Mouse (Mus musculus): ENCODE results near the gene Ggnbp2.

Ggnbp2 gene

GRCm38 (mm10) chr11:84822487-84822886, 48.1 kb downstream of the Ggnbp2 start:
- Histone ChIP-seq H3K27me3 (ENCODE audit: control insufficient read depth, insufficient read depth, low read length, poor library complexity, severe bottlenecking) (no peaks in the 10 kb centered on the region), H3K36me3 (ENCODE audit: control insufficient read depth, insufficient read depth, low read length, poor library complexity, severe bottlenecking) (peaks cover 1% of the 10 kb centered on the region)
- DNase-seq (ENCODE audit: low read depth, low spot score), result no peak

GRCm38 (mm10) chr11:84821131-84821770, 49.4 kb downstream of the Ggnbp2 start:
- H3K27me3 ChIP-seq (ENCODE audit: control insufficient read depth, insufficient read depth, low read length, poor library complexity, severe bottlenecking), result no peaks in the 10 kb centered on the region
- no peak for DNase-seq (ENCODE audit: low read depth, low spot score)
- H3K36me3 ChIP-seq (ENCODE audit: control insufficient read depth, insufficient read depth, low read length, poor library complexity, severe bottlenecking), result peaks cover 1% of the 10 kb centered on the region

DNA sequence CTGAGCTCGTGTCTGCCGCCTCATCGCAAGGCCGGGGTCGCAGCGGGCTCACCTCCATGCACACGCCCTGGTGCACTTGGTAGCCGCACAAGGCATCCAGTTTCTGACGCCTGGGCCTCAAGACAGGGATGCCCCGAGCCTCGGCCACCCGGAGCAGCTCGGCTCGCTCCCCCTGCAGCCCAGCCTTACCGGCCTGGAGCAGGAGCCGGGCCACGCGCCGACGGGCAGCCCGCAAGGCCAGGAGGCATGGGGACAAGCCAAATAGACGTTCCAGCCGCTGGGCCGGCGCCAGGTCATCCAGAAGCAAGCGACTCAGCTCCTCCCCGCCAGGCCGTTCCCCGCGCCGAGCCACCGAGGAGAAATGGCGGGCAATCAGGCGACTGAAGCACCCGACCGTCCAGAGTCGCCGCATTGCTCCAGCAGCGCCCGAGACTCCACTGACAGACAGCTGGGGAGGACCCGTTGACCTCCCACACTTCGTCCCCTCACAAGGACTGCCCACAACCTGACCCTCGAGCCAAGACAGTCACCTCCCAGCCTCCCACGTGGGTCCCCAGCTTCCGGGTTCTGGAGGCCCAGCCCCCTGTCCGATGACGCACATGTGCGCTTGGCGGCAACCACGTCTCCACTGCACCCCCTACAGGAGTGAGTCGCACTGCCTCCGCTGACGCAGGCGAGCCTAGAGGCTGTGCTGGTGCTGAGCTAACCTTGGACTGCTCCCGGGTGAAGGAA, 51.5 kb downstream of the Ggnbp2 start, which contains the start of gene Mrm1:
Gene Mrm1 (minus strand): TSS at position 555 of the 732 bp plus-strand sequence.
- Histone ChIP-seq H3K36me3 (ENCODE audit: control insufficient read depth, insufficient read depth, low read length, poor library complexity, severe bottlenecking) (no peaks in the 10 kb centered on the region; the same call in none of the 2 replicates), H3K27me3 (ENCODE audit: control insufficient read depth, insufficient read depth, low read length, poor library complexity, severe bottlenecking) (no peaks in the 10 kb centered on the region)
- peak; percentile 98 for DNase-seq (ENCODE audit: low read depth, low spot score)

DNA sequence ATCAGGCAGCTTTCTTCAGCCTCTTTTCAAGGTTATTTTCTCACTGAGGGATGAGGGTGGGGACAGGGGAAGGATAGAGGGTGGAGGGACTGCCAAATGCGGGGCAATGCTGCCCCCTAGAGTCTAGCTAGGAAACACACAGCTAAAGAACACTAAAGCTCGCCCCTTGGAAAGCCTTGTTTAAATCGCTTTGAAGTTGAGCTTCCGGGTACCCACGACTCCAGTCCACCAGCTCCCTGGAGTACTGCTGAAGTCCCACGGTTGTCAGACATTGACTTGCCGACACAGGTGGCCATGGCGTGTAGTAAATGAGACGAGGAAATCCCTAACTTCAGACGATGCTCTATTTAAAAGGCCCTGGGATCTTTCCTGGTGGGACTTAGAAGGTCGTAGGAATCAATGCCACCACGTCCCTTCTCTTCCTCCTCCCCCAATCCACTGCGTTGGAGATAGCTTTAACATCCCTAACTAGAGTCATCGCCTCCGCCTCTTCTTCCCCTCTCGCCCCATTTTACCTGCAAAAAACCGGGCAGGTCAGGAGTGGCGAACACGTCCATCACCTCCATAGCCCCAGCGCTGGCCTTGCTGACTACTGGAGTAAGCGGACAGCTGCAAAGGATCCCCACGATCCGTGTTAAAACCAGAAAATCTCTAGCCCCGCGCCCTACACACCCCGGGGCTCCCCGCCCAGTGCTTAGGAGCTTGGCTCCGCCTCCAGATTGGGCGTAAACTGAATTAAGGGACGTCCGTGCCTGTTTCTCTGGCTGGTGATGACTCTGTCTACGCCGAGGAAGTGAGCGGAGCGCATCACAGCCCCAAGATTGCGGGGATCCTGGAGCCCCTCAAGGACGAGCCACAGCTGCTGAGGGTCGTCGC, 52.3 kb downstream of the Ggnbp2 start:
- no peaks in the 10 kb centered on the region for H3K27me3 ChIP-seq (ENCODE audit: control insufficient read depth, insufficient read depth, low read length, poor library complexity, severe bottlenecking)
- DNase-seq (ENCODE audit: low read depth, low spot score), result peak; percentile 89
- H3K36me3 ChIP-seq (ENCODE audit: control insufficient read depth, insufficient read depth, low read length, poor library complexity, severe bottlenecking), result no peaks in the 10 kb centered on the region; the same call in none of the 2 replicates

- no peaks in the 10 kb centered on the region for H3K27me3 ChIP-seq (ENCODE audit: control insufficient read depth, insufficient read depth, low read length, poor library complexity, severe bottlenecking)
- no peaks in the 10 kb centered on the region; the same call in none of the 2 replicates for H3K36me3 ChIP-seq (ENCODE audit: control insufficient read depth, insufficient read depth, low read length, poor library complexity, severe bottlenecking)
- peak; percentile 42 for DNase-seq (ENCODE audit: low read depth, low spot score)
Observed at GRCm38 (mm10) chr11:84817362-84817761, 53.3 kb downstream of the Ggnbp2 start.

GRCm38 (mm10) chr11:84813724-84814510, 56.7 kb downstream of the Ggnbp2 start:
- H3K36me3 ChIP-seq (ENCODE audit: control insufficient read depth, insufficient read depth, low read length, poor library complexity, severe bottlenecking), result peaks cover 2% of the 10 kb centered on the region; the same call in 1 of the 2 replicates
- H3K27me3 ChIP-seq (ENCODE audit: control insufficient read depth, insufficient read depth, low read length, poor library complexity, severe bottlenecking), result no peaks in the 10 kb centered on the region
- DNase-seq (ENCODE audit: low read depth, low spot score), result peak; percentile 87

- Histone ChIP-seq H3K36me3 (ENCODE audit: control insufficient read depth, insufficient read depth, low read length, poor library complexity, severe bottlenecking) (no peaks in the 10 kb centered on the region), H3K27me3 (ENCODE audit: control insufficient read depth, insufficient read depth, low read length, poor library complexity, severe bottlenecking) (no peaks in the 10 kb centered on the region)
- no peak for DNase-seq (ENCODE audit: low read depth, low spot score)
Observed at GRCm38 (mm10) chr11:84804373-84804772, 66.2 kb downstream of the Ggnbp2 start.

GRCm38 (mm10) chr11:84797627-84798353, 72.8 kb downstream of the Ggnbp2 start:
- peak; percentile 84 for DNase-seq (ENCODE audit: low read depth, low spot score)
- Histone ChIP-seq H3K27me3 (ENCODE audit: control insufficient read depth, insufficient read depth, low read length, poor library complexity, severe bottlenecking) (no peaks in the 10 kb centered on the region), H3K36me3 (ENCODE audit: control insufficient read depth, insufficient read depth, low read length, poor library complexity, severe bottlenecking) (no peaks in the 10 kb centered on the region)

DNA sequence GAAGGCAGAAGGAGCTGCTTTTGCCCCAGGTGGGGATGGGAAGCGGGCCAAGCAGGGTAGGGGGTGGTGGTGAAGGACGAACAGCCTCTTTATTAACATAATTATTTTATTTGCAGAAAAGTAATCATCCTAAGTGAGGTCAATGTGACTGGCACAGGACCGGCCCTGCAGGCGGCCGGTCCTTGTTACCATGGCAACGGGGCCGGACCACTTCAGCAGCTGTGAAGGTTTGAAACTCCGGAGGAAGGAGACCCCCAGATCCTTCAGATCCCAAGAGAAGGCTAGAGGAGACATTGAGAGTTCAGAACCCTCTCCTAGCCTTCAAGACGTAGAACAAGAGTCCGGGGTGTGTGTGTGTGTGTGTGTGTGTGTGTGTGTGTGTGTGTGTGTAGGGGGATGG, 73.6 kb downstream of the Ggnbp2 start:
- Histone ChIP-seq H3K27me3 (ENCODE audit: control insufficient read depth, insufficient read depth, low read length, poor library complexity, severe bottlenecking) (no peaks in the 10 kb centered on the region), H3K36me3 (ENCODE audit: control insufficient read depth, insufficient read depth, low read length, poor library complexity, severe bottlenecking) (no peaks in the 10 kb centered on the region)
- DNase-seq (ENCODE audit: low read depth, low spot score), result no peak

DNA sequence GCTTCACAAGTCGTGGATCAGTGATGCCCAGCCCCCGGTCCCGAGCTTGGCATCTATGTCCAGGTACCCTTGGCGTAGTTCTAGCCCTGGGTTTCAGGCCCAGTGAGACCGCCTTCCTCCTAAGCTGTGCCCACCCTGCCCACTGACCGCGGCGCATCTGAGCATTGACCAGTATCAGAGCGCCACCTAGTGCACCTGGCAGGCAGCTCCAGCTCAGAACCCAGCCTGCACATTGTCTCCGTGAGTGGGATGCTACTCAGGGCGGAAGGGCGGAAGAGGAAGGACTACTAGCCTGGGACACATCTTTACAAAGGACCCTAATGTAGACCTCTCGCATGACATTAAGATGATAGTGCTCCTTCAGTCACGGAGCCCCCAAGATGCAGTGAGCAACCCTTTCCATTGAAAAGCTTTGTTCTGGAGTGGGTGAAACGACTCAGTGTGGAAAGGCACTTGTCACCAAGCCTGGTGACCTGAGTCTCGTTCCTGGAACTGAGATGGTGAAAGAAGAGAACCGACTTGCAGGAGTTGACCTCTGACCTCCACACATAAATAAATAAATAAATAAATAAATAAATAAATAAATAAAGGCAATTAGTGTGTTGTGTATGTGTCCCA, 76.0 kb downstream of the Ggnbp2 start:
- Histone ChIP-seq H3K36me3 (ENCODE audit: control insufficient read depth, insufficient read depth, low read length, poor library complexity, severe bottlenecking) (no peaks in the 10 kb centered on the region), H3K27me3 (ENCODE audit: control insufficient read depth, insufficient read depth, low read length, poor library complexity, severe bottlenecking) (no peaks in the 10 kb centered on the region)
- peak; percentile 60 for DNase-seq (ENCODE audit: low read depth, low spot score)

DNA sequence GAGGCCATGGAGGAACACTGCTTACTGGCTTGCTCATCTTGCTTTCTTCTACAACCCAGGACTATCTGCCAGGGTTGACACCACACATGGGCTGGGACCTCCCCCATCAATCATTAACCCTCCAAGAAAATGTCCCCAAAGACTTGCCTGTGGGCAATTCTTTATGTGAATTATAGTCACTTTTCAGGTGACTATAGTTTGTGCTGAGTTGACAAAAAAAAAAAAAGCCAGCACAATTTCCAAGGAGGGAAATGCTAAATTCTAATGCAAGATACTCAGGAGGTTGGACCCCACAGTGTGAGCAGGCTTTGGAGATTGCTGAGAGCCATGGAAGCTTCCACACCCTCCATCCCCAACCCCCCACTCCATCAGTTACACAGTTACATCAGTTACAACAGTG, 77.1 kb downstream of the Ggnbp2 start:
- Histone ChIP-seq H3K36me3 (ENCODE audit: control insufficient read depth, insufficient read depth, low read length, poor library complexity, severe bottlenecking) (no peaks in the 10 kb centered on the region), H3K27me3 (ENCODE audit: control insufficient read depth, insufficient read depth, low read length, poor library complexity, severe bottlenecking) (no peaks in the 10 kb centered on the region)
- DNase-seq (ENCODE audit: low read depth, low spot score), result no peak

DNA sequence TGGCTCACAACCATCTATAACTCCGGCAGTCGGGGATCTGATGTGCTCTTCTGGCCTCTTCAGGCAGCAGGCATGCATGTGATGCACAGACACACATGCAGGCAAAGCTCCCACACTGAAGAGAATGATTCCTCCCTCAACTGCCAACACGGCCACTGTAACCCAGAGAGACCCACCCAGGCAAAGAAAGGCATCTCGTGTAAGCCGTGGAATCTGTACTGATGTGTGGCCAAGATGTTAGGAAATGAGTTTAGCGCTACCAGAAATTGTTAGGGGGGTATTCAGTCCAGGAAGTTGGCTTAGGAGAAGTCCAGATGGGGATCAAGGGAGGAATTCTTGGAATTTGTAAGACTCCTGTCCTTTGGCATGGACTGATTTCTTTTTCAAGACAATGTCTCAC, 80.2 kb downstream of the Ggnbp2 start:
- no peak for DNase-seq (ENCODE audit: low read depth, low spot score)

More for the DNA sequence above, 80.2 kb downstream of the Ggnbp2 start:
- Histone ChIP-seq H3K27me3 (ENCODE audit: control insufficient read depth, insufficient read depth, low read length, poor library complexity, severe bottlenecking) (no peaks in the 10 kb centered on the region), H3K36me3 (ENCODE audit: control insufficient read depth, insufficient read depth, low read length, poor library complexity, severe bottlenecking) (no peaks in the 10 kb centered on the region)

Data from splenic B cell, adult 2 months (primary cell).